Mouse (Mus musculus) frontal cortex, postnatal 14 days (tissue): ENCODE measurements around the gene Nceh1.

ENCODE experiments used
- DNase-seq, 2 experiments: peaks; one replicate each; pipeline ENCODE4 v3.0.0; 2022; ENCODE audit warnings: low spot score in 2 of 2

Gene Nceh1

GRCm38 (mm10) chr3:27322591-27322990 is 139.8 kb downstream of the Nceh1 start:
- no peak for DNase-seq

- DNase-seq, result no peak
Observed at GRCm38 (mm10) chr3:27323551-27323950, 140.8 kb downstream of the Nceh1 start.

GRCm38 (mm10) chr3:27326633-27327191 is 143.9 kb downstream of the Nceh1 start:
- no peak for DNase-seq

- DNase-seq, result no peak
Observed at GRCm38 (mm10) chr3:27330706-27331105, 147.9 kb downstream of the Nceh1 start.
